Mouse (Mus musculus): ENCODE measurements around the gene G6pc2.

G6pc2 gene

GRCm38 (mm10) chr2:69234976-69235678 lies 24.3 kb downstream of the G6pc2 start:
- no peak for DNase-seq (ENCODE audit: low read depth in 1 of 2, low spot score in 2 of 2)

- no peak for DNase-seq (ENCODE audit: low read depth in 1 of 2, low spot score in 2 of 2)
Observed at GRCm38 (mm10) chr2:69239315-69239714, 28.4 kb downstream of the G6pc2 start.

- no peak for DNase-seq (ENCODE audit: low read depth in 1 of 2, low spot score in 2 of 2)
Observed at GRCm38 (mm10) chr2:69244924-69245323, 34.1 kb downstream of the G6pc2 start.

GRCm38 (mm10) chr2:69247081-69247480 lies 36.2 kb downstream of the G6pc2 start:
- DNase-seq (ENCODE audit: low read depth in 1 of 2, low spot score in 2 of 2), result no peak

- DNase-seq (ENCODE audit: low read depth in 1 of 2, low spot score in 2 of 2), result no peak
Observed at GRCm38 (mm10) chr2:69248221-69248755, 37.4 kb downstream of the G6pc2 start.

- DNase-seq (ENCODE audit: low read depth in 1 of 2, low spot score in 2 of 2), result no peak
Observed at GRCm38 (mm10) chr2:69264069-69264618, 53.3 kb downstream of the G6pc2 start.

GRCm38 (mm10) chr2:69275875-69276274 lies 65.0 kb downstream of the G6pc2 start:
- DNase-seq (ENCODE audit: low read depth in 1 of 2, low spot score in 2 of 2), result no peak
